Mouse (Mus musculus): ENCODE data around the gene Camk1d.

Gene Camk1d

GRCm38 (mm10) chr2:5613651-5614307 is 100.5 kb downstream of the Camk1d start:
- WGBS = 37% methylated on average over 12 of the region's 12 CpGs

GRCm38 (mm10) chr2:5611601-5612000 is 102.7 kb downstream of the Camk1d start:
- 67% methylated on average over 1 of the region's 1 CpGs for WGBS

GRCm38 (mm10) chr2:5610521-5610920 is 103.8 kb downstream of the Camk1d start:
- WGBS = 81% methylated on average over 4 of the region's 4 CpGs

GRCm38 (mm10) chr2:5607920-5608841 is 106.1 kb downstream of the Camk1d start:
- WGBS = 53% methylated on average over 11 of the region's 11 CpGs

GRCm38 (mm10) chr2:5605849-5606248 is 108.5 kb downstream of the Camk1d start:
- 76% methylated on average over 3 of the region's 3 CpGs for WGBS

- WGBS = 96% methylated on average over 1 of the region's 1 CpGs
Observed at GRCm38 (mm10) chr2:5602044-5602443, 112.3 kb downstream of the Camk1d start.

GRCm38 (mm10) chr2:5601243-5601642 is 113.1 kb downstream of the Camk1d start:
- 43% methylated on average over 2 of the region's 2 CpGs for WGBS

- 84% methylated on average over 8 of the region's 8 CpGs for whole genome bisulfite sequencing
Observed at GRCm38 (mm10) chr2:5600183-5600962, 113.9 kb downstream of the Camk1d start.

- 74% methylated on average over 4 of the region's 4 CpGs for WGBS
Observed at GRCm38 (mm10) chr2:5599713-5600112, 114.6 kb downstream of the Camk1d start.

- 53% methylated on average over 5 of the region's 5 CpGs for WGBS
Observed at GRCm38 (mm10) chr2:5598533-5598932, 115.8 kb downstream of the Camk1d start.

GRCm38 (mm10) chr2:5596882-5597281 is 117.4 kb downstream of the Camk1d start:
- WGBS = 11% methylated on average over 12 of the region's 12 CpGs

GRCm38 (mm10) chr2:5595356-5596191 is 118.7 kb downstream of the Camk1d start:
- 66% methylated on average over 8 of the region's 8 CpGs for WGBS

GRCm38 (mm10) chr2:5592461-5593136 is 121.7 kb downstream of the Camk1d start:
- WGBS = 82% methylated on average over 6 of the region's 6 CpGs

- 78% methylated on average over 5 of the region's 5 CpGs for WGBS
Observed at GRCm38 (mm10) chr2:5590074-5590473, 124.2 kb downstream of the Camk1d start.

GRCm38 (mm10) chr2:5589163-5589562 is 125.2 kb downstream of the Camk1d start:
- 55% methylated on average over 5 of the region's 5 CpGs for WGBS

GRCm38 (mm10) chr2:5588329-5588982 is 125.9 kb downstream of the Camk1d start:
- WGBS = 82% methylated on average over 8 of the region's 8 CpGs

- 58% methylated on average over 6 of the region's 6 CpGs for WGBS
Observed at GRCm38 (mm10) chr2:5584318-5585027, 129.8 kb downstream of the Camk1d start.

- 52% methylated on average over 4 of the region's 4 CpGs for WGBS
Observed at GRCm38 (mm10) chr2:5579391-5579790, 134.9 kb downstream of the Camk1d start.

GRCm38 (mm10) chr2:5577399-5578129 is 136.8 kb downstream of the Camk1d start:
- WGBS = 62% methylated on average over 9 of the region's 9 CpGs

All from cerebral cortex, adult 2 months (tissue).